Mouse (Mus musculus): ENCODE data around the gene Olfr507.
"Not testable (repeated sequence)": the region's sequence is repeated elsewhere in the genome, so short reads cannot be mapped to it uniquely, and the experiment has no call there.

Olfr507 gene

GRCm38 (mm10) chr7:108621514-108621913, at the start of gene Olfr507:
Gene Olfr507 (plus strand): TSS chr7:108621814.
- DNase-seq (ENCODE audit: low read depth), result no peak

GRCm38 (mm10) chr7:108589797-108590196, 31.8 kb upstream of the Olfr507 start:
- DNase-seq (ENCODE audit: low read depth), result no peak

- DNase-seq (ENCODE audit: low read depth), result not testable (repeated sequence)
Measured at GRCm38 (mm10) chr7:108601916-108602315, 19.7 kb upstream of the Olfr507 start.

DNA sequence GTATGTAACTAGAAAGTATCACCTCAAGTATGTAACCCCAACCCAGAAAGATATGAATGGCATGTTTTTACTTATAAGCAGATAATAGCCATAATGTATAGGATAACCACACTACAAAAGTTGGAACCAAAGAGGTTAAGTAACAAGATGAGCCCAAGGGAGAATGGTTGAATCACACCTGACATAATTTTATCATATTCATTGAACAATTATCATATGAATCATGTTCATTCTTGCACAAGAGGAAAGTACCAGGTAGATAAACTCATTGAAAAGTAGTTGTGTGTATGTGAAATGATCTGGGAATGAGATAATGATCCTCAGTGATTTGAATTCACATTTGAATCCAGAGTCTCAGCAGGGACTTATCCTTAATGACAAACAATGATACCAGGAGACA, 11.1 kb upstream of the Olfr507 start, which contains the start of gene Olfr506:
TSS of gene Olfr506 (plus strand) at position 301 of the 400 bp plus-strand sequence.
- DNase-seq (ENCODE audit: low read depth), result no peak

DNA sequence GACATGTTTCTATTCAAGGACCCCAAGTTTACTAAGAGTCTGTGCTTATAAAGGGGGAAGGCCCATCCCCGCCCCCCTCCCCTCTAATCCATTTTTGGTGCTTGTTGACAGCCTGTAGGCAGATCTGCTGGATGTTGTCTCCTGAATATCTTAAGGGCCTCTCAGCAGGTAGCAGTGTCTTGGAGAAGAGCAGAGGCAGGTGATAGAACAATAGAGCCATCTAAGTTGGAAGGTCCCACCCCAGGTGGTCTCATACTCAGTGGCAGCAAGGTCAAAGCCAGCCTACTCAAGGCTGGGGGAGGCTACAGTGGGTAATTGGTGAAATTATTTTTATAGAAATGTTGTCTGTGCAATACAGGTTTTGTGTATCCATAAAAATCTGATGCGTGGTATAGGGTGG, 7.5 kb upstream of the Olfr507 start:
- DNase-seq (ENCODE audit: low read depth), result no peak

DNA sequence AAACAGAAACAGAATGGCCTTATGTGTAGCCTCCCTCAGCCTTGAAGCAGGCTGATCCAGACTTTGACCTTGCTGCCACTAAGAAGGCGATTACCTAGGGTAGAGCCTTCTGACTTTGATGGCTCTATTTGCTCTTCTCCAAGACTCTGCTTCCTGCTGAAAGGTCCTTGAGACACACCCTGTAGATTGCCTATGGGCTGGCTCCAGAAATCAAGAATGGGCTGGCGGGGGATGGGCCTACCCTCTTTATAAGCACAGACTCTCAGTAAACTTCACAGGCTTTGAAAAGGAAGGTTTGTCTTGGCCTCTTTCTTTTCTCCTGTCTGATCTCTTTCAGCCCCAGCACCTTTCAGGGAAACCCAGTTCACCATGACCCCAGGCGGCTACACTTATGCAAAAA, 4.8 kb upstream of the Olfr507 start:
- DNase-seq (ENCODE audit: low read depth), result not testable (repeated sequence)

- DNase-seq (ENCODE audit: low read depth), result no peak
Measured at GRCm38 (mm10) chr7:108629694-108630093, 8.1 kb downstream of the Olfr507 start, which contains the start of gene Olfr508. Gene Olfr508 (plus strand): TSS chr7:108629994.

DNA sequence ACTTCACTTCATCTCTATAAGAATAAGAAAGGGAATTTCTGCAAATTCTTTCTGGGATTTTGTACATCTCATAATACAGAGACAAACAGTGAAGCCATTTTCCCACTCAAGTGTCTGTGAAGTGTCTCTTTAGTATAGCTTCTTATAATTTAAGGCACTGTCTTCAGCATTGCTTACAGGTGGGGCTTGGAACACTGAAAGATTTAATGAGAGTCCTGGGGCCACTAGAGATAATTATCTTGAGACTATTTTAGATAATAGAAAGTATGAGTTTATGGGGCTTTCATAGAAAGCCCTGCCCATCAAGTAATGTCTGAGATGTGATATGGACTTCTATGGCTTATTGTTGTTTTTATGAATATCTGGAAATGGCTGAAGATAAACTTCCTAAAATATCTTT, 30.2 kb downstream of the Olfr507 start, which contains the start of gene Olfr509:
TSS of gene Olfr509 (minus strand) at position 101 of the 400 bp plus-strand sequence.
- no peak for DNase-seq (ENCODE audit: low read depth)

DNA sequence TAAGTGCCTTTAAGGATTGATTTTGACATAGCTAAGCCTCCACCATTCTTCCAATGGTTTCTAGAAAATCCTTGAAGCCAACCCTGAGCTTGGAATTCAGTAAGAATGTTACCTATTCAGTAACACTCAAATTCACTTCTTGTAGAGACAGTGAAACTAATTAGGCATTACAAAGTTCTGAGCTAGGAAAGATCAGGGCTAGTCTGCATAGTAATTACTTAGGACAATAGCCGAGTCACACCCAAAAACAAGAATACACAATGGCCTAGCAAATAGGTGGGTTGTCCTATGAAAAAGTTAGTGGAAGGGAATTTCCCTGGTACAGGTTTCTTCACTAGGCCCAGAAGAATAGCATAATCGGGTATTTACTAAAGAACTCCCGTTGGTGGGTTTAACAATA, 40.8 kb downstream of the Olfr507 start:
- DNase-seq (ENCODE audit: low read depth), result no peak

DNA sequence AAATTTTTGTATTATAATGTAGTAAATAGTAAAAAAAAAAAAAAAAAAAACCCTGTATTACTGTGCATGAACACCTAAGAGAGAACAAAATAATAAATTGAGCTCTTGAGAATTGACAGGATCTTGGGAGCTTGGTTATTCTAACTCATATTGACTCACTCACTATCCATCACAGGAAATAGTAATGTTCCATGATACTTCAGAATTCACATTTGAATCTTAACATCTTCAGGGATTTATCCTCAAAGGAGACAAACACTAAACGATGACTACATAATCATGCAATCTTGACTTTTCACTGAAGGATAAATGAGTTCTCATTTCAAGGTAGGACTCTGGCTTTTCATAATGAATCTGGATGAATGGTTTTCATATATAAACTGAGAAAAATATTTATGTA, 44.5 kb downstream of the Olfr507 start, which contains the start of gene Olfr510:
TSS of gene Olfr510 (plus strand) at position 301 of the 400 bp plus-strand sequence.
- no peak for DNase-seq (ENCODE audit: low read depth)

- DNase-seq (ENCODE audit: low read depth), result no peak
Measured at GRCm38 (mm10) chr7:108671058-108671457, 49.4 kb downstream of the Olfr507 start.

All from c-Kit-positive CD71-positive TER-119-negative erythroid progenitor cells, embryonic 14.5 days (primary cell).